ENCODE assay signal across 10 mouse cellular contexts in genomic region chr3:120786659-120787058, GRCm38 (mm10).
DNase-seq lines count a peak whose midpoint lies in the region; ATAC-seq and TF ChIP-seq lines count a peak whose summit lies in the region.
"Had no signal": no experiment of that assay in that cellular context is flagged by ENCODE, and none has a peak within 500 bp of the region (broad histone marks: within the 10 kb centered on the region; RNA-seq: fewer than 3 reads in every experiment).

No protein-coding gene starts in this region.

- DNase-seq in cerebellum, postnatal 10 days: peak; percentile 32 to 41
- DNase-seq in MN1 (ENCODE audit: low spot score): peak; percentile 49
- DNase-seq in frontal cortex, postnatal 36 days (ENCODE audit: low spot score in 2 of 2): peak; percentile 64 to 71
- DNase-seq in left cerebral cortex, adult 2 months (ENCODE audit: extremely low spot score in 1 of 2, low spot score in 2 of 2): peak; percentile 47 to 49
- no peak for DNase-seq in c-Kit-positive CD71-positive TER-119-positive erythroid progenitor cells, embryonic 14.5 days (ENCODE audit: low spot score)
- DNase-seq in spleen, postnatal 4 days (ENCODE audit: low spot score in 2 of 2): no peak
- no peak for DNase-seq in lung, adult 2 months

- no peak for TF ChIP-seq CTCF in left cerebral cortex, adult 2 months (IDR thresholded peaks at IDR 0.05)
- TF ChIP-seq CTCF in lung, adult 2 months (IDR thresholded peaks at IDR 0.05; ENCODE audit: insufficient read depth, low read length): no peak

- H3K4me1 ChIP-seq in lung, adult 2 months (ENCODE audit: control insufficient read depth, insufficient read depth, low read length): no peaks in the 10 kb centered on the region
- H3K4me1 ChIP-seq: hindbrain, embryonic 15.5 days had no signal

- 69% methylated on average over 9 of the region's 9 CpGs for WGBS in lung, adult 2 months

- no peak for ATAC-seq in cerebellum, adult (ENCODE audit: insufficient number of reproducible peaks, low FRiP score, low TSS enrichment)

- no peak for TF ChIP-seq POLR2A in lung, adult 2 months (IDR thresholded peaks at IDR 0.05; ENCODE audit: borderline replicate concordance, extremely low read depth, low read depth, low read length)

- H3K4me3 ChIP-seq in left cerebral cortex, adult 2 months: no peak overlapping the region
- no peak overlapping the region for H3K4me3 ChIP-seq in lung, adult 2 months (replicated peaks; ENCODE audit: extremely low read depth, low read depth, low read length)
- H3K4me3 ChIP-seq: hindbrain, embryonic 15.5 days had no signal

- intact Hi-C loops in left cerebral cortex, adult 2 months (cut with DNase I): loop anchor here (5.0 kb wide), 1 partner anchor 101 kb away; no protein-coding TSS in a partner anchor

- H3K27ac ChIP-seq in left cerebral cortex, adult 2 months: no peak overlapping the region; the same call in 1 of the 2 replicates
- H3K27ac ChIP-seq: hindbrain, embryonic 15.5 days; liver, embryonic 14.5 days had no signal

Comparison
In these comparisons a context has a peak if more than half of its experiments do, and no peak if none do; other contexts are left out.
1. DNase-seq: peak in cerebellum, postnatal 10 days (2 of 2), MN1 (single experiment), frontal cortex, postnatal 36 days (2 of 2) and left cerebral cortex, adult 2 months (2 of 2); none in c-Kit-positive CD71-positive TER-119-positive erythroid progenitor cells, embryonic 14.5 days (single experiment), spleen, postnatal 4 days (0 of 2) and lung, adult 2 months (single experiment).